Mouse (Mus musculus): ENCODE measurements around the gene Fgfr2.

DNA sequence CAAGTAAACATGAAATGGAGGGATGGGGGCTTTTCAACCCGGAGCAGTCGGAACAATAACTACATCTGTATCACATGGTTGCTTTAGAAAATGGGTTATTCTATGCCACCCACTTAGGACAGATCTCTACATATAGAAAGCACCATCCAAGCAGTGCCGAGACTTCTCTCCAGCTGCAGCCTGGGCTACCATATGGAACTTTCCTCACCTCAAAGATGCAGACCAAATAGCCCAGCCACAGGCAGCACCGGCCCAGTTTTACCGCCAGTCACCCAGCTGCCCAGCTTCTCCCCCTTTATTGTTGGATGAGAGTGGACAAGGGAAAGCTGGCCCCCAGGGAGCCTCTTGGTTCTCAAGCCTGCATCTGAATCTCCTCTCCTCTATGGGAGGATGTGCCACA, 1172.0 kb downstream of the Fgfr2 start:
- no peak for TF ChIP-seq CTCF (conservative IDR thresholded peaks at IDR 0.05; ENCODE audit: low read length)
- no peak for TF ChIP-seq POU5F1 (IDR thresholded peaks at IDR 0.05; ENCODE audit: borderline replicate concordance, low read length)

Data from E14TG2a.4 (cell line).